Mouse (Mus musculus): Measurements from ENCODE around the gene Gm4175.
"Not testable (repeated sequence)": the region's sequence is repeated elsewhere in the genome, so short reads cannot be mapped to it uniquely, and the experiment has no call there.

Gene Gm4175

DNA sequence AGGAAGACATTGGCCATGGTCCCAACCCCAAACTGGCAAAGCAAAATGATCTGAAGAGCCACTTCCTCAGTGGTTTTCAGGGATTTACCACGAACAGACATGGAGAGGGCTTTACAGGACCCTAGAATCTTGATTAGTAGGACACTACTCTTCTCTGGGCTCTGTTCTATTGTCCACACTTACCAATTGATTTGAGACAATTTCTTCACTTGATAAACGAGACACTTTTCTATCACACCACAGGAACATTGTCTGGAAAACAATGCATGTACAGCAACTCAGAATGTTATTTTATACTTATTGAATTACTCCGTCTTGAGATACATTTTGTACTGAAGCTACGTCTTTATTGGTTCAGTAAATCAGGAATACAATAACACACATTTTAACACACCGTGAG is at the start of gene Gm4175:
Gene Gm4175, minus strand, starts transcription at position 101 of the 400 bp plus-strand sequence.
- not testable (repeated sequence) for DNase-seq (ENCODE audit: low spot score)

DNA sequence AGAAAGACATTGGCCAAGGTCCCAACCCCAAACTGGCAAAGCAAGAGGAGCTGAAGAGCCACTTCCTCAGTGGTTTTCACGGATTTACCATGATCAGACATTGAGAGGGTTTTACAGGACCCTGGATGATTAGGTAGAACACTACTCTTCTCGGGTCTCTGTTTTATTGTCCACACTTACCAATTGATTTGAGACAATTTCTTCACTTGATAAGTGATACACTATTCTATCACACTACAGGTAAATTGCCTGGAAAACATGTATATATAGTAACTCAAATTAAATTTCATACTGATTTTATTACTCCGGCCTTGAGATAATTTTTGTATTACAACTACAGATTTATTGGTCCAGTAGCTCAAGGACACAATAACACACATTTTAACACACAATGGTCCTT is 35.4 kb upstream of the Gm4175 start, which contains the start of gene Gm4177:
Gene Gm4177, minus strand, starts transcription at position 101 of the 400 bp plus-strand sequence.
- DNase-seq (ENCODE audit: low spot score) = not testable (repeated sequence)

All from testis, postnatal 14 days (tissue).